Mouse (Mus musculus) cerebellum, postnatal 4 days (tissue): ENCODE results near the gene Celf2.

Source experiments
- DNase-seq, 2 experiments: peaks; one replicate each; pipeline ENCODE4 v3.0.0; 2022; ENCODE audit warnings: low spot score in 2 of 2, mixed read lengths in 1 of 2

Celf2 gene

GRCm38 (mm10) chr2:7026737-7027136 is 482.6 kb downstream of the Celf2 start:
- no peak for DNase-seq

GRCm38 (mm10) chr2:7025594-7025993 is 483.8 kb downstream of the Celf2 start:
- DNase-seq, result no peak

DNA sequence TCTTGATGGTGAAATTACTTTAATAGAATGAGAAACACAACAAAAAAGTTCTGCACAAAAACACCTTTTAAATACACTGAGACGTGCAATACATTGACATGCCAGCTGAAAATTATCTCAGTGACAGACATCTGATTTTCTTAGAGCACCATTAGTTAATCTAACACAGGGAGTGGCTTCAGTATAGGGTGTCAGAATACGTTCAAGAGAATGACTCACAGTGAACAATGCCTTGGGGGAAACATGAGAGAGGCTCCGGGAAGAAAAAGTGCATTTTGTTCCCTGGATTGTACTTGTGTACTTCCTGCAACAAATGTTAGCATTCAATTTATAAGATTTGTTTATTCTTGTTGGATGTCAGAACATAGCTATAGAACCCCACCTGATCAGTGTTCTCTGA is 487.2 kb downstream of the Celf2 start:
- DNase-seq, result no peak

DNA sequence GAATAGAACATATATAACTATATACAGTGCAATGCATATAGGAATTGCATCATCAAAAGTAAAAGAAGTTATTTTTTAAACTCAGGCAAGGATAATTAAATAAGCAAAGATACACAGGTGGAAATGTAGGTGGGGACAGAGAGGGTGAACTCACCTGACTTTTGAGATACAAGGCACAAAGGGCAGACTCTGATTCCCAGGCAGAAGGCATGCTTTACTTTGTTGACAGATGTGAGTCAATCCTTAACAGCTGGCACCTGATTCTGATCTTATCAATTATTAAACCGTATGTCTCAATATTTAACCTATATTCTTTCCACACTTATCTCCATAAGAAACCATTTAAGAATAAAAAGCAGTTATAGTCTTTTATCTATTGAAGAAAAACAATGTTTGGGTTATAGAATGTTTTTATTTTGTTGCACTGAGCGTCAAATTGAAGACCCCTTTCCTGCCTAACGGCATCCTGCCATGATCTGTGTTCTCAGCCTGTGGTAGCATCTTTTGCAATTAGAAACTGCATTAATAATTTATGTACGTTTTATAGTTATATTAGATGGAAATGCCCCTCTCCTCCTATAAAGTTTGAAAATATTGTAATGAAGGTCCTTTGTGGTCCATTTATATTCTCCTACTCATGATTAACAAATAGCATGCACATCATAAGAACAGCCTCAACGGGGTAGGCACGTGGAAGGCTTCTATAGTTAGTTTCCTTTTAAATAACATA is 491.8 kb downstream of the Celf2 start:
- no peak for DNase-seq

DNA sequence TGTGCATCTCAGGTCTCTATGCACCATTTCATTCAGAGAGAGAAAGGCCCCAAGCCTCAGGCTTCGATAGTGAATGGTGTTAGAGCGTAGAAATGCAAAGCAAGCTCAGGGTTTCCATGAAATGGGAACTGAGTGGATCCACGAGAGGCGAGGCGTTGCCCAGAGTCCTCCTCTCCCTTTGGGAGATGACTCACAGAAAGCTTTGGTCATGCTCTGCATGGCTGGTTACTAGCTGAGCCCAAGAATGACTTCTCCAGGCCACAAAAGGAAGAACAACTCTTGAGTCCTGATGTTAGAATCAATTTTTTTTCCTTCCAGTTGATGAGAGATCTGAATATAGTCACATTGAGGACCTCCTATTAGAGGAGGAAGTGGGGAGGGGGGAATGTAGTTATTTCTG is 496.2 kb downstream of the Celf2 start:
- no peak for DNase-seq

- no peak for DNase-seq
Measured at GRCm38 (mm10) chr2:7006816-7007215, 502.5 kb downstream of the Celf2 start.

DNA sequence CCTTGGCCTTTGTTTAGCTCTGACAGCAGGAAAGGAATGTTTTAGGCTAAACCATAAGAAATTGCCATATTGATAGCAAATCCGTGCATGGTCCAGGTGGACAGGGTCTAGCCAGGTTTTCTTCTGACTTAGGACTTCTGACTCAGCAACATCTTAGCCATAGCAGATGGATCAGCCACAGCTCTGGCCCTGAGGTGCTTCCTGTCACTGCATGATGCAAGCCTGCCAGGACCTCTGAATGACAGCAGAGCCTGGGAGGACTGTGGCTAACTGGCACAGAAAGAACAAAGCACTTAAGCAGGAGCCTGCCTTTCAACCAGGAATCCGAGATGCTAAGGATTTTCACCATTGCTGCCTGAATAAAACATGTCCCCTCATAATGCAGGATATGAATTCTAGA is 507.4 kb downstream of the Celf2 start:
- DNase-seq, result peak in 1 of 2 experiments; percentile 16

DNA sequence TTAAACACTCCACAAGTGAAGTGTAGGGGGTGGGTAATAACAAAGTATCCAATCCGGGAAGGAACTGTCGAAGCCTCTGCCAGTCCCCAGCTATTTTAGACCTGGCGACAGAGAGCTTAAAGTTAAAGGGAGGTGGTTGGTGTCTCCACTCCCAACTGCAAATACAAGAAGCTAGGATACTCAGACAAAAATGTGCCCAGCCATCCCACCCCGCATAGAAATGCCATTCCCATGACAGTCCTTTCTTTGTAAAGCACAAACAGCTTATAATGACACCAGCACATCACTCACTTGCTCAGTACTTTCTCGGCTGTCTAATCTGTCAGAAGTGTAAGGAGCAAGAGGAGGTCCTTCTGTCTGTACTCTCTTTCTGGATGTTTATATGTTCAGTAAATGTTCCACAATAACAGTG is 518.3 kb downstream of the Celf2 start:
- DNase-seq, result no peak

GRCm38 (mm10) chr2:6985706-6986105 is 523.7 kb downstream of the Celf2 start:
- no peak for DNase-seq

- no peak for DNase-seq
Measured at GRCm38 (mm10) chr2:6983902-6984301, 525.5 kb downstream of the Celf2 start.

DNA sequence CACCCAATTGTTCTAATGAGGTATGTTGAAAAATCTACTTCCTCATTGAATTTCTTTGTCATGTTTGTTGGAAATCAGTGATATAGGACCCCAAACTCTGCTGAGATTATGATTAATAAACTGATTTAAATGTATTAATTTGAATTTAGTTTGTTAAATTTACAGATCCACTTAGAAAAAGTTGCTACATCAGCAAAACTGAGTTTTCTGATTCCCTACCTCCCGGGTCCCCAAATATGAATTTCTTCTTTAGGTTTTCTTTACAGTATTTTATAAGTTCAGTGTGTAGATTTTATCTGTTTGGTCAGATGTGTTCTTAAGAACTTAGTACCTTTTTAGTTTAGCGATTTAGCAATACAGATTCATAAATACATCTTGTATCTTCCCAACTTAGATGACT is 533.1 kb downstream of the Celf2 start:
- DNase-seq, result no peak

- no peak for DNase-seq
Measured at GRCm38 (mm10) chr2:6969228-6969627, 540.1 kb downstream of the Celf2 start.

GRCm38 (mm10) chr2:6965243-6965642 is 544.1 kb downstream of the Celf2 start:
- no peak for DNase-seq

GRCm38 (mm10) chr2:6950702-6951101 is 558.7 kb downstream of the Celf2 start:
- DNase-seq, result no peak

DNA sequence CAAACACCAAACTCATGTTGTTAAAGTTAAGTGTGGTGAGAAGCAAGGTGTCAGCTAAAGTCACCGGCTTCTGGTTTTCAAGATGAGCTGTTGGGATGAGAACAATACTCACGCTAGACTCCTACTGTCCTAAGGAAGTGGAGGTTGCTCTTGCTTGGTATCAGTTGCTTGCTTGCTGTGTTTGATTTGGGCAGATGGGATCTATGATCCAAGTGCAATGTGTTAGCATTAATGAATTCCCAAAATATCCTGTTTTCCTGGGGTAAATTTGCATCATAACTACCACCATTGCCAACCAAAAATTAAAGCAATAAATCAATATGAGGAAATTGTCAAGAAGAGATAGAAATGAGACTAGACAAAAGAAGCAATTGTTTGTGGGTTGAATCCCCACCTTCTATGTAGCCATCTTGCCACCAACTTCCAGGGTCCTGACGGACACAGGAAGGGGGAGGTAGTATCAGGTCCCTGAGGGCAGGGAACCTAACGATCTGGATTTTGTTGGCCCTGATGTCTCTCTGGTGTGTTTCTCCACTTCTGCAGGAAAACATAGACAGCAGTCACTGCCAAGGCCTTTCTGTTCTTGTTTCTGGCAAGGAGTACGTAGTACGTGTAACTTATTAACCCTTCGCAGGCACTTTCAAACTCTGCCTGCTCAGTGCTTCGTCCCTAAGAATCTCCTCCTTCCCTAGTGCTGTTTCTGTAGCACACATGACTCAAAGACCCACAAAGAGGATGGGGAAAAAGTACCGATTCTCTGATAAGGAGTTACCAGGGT is 563.5 kb downstream of the Celf2 start:
- no peak for DNase-seq

DNA sequence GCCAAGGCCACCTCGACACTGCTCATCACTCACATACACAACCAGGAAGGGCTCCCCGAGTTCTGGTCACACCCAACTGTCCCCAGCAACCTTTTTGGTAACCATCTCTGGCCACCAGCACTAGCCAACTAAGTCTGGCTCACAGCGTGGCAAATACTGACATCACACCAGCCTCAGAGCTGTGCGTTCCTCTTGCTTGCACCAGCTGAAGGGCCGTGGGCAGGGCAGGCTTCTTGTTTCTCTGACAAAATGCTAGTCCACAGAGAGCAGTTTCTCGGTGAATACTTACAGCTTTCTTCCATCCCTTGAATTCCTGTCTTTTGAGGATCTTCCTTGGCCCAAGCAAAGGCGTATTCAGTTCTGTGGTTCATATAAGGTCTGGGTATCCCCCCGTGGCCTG is 565.7 kb downstream of the Celf2 start:
- DNase-seq, result no peak

DNA sequence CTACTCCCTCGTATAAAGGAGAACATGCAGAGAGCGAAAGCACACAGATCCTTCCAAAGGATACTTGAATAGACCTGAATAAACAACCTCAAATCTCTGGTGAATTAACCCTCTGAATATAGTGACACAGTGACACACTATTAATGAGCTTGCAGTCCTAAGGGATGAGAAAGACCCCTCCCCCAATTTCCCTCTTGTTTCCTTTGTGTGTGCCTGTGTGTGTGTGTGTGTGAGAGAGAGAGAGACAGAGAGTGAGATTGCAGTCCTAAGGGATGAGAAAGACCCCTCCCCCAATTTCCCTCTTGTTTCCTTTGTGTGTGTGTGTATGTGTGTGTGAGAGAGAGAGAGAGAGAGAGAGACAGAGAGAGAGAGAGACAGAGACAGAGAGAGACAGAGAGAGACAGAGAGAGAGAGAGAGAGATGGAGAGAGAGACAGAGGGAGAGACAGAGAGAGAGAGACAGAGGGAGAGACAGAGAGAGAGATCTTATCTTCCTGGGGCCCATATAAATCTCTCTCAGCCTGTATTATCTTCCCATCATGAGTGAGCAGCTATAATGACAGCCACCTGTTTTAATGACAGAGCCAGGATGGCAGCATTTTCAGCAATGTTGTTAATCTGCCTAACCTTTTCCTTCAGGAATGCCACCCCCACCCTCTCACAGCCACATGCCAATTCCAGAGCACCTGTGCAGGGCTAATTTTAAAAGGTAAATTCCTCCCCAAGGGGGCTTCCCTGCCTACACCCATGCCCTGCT is 566.5 kb downstream of the Celf2 start:
- no peak for DNase-seq

DNA sequence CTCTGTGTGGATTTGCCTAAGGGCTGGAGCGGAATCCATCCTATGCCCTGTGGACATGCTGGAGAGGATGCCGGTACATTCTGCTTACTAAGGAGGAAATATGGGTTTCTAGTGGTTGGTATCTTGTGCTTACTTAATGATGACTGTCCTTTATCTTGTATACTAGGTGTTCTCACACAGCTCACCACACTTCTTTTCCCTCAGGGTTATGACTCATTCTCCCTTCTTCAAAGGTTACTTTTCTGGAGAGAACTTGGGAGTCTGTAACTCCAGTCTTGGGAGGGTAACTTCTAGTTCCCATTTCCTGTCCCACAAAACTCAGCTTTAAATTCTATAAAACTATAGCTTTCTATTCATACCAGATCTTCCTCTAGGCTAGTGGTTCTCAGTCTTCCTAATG is 570.2 kb downstream of the Celf2 start:
- no peak for DNase-seq

DNA sequence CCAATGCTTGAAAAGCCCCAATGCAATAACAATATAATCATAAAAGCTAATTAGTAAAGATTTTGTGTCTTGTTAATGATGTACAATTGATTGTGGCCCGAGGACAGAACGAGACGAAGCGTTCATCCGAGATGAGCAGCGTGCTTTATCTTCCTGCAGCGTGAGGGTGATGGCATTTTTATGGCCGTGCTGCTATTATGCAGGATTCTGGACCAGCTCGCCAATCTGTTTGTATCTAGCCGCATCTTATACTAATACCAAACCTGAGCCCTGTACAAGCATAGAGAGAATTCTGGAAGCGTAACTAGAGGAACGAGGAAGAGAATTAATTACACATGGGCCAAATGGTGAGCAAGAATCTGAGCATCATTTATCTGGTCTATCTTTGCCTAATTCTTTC is 576.2 kb downstream of the Celf2 start:
- no peak for DNase-seq

DNA sequence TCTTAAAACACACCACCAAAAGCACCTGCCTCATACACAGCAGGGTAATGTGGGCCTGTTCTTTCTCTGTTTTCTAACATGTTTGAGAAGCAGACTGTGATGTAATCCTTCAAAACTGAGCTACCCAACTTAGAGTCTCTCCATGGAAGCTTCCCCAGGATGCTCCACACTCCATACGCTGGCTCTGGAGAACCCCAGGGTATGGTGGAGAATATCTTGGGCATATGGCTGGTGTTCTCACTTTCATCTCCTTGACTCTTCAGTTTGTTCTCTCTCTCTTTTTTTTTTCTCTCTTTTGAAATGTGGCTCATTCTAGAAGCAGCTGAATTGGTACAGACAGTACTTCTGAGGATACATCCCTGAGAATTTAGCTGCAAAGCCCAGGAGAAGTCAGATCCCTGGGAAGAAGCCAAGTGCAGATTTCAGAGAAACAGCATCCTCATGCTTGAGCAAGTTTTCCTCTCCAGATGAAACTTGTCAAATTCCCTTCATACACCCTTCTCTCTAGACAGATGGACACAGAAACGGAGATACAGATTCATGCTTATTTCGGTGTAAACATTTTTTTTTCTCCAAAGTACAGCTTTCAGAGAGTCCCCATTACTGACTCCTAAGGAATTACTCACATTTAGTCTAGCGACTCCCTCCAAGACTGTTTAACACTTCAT is 581.5 kb downstream of the Celf2 start:
- DNase-seq, result no peak

DNA sequence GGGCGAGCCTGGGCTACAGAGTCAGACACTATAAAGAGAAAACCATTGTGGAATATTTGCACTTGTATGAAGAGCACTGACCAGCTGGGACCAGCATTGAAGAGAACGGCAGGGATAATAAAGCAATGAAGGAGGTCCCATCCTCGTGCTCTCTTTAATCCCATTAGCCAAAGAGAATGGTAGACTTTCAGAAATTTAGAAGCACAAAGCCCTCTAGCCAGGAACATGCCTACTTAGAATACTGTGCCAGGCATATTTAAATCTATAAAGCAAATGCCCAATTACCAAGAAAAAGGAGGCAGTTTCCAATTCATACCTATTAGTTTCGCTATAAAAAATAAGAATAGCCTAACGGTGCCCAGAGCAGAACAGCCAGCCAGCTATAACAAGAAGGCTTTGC is 583.9 kb downstream of the Celf2 start:
- no peak for DNase-seq
